Mouse (Mus musculus) stomach, embryonic 14.5 days (tissue): ENCODE data around the gene Men1. TPM values are rescaled to one million over a fixed set of nuclear protein-coding genes. Genes with fewer than 3 reads are reported as not detected.
"Not testable (repeated sequence)": the region's sequence is repeated elsewhere in the genome, so short reads cannot be mapped to it uniquely, and the experiment has no call there.

ENCODE experiments used
- ATAC-seq: fragments of 200-750 bp; cut with Nextera tagmentation; 2 replicates; pipeline ENCODE4 v1.8.0; 2017; ENCODE audit warnings: low read depth, moderate TSS enrichment; ENCODE audit not compliant: insufficient number of reproducible peaks, insufficient read depth, low FRiP score
- H3K27ac ChIP-seq: fragments of 300-500 bp; sonication (generic); 2 replicates; pipeline ENCODE4 v1.5.1; 2014; ENCODE audit warnings: mild to moderate bottlenecking, low read length, moderate library complexity, mixed read lengths
- H3K27me3 ChIP-seq: fragments of 300-500 bp; sonication (generic); 2 replicates; pipeline ENCODE4 v1.6.1; 2014; ENCODE audit warnings: low read length, control low read depth, mixed read lengths; ENCODE audit not compliant: control insufficient read depth, insufficient read depth
- H3K36me3 ChIP-seq: fragments of 300-500 bp; sonication (generic); 2 replicates; pipeline ENCODE4 v1.6.1; 2014; ENCODE audit warnings: mild to moderate bottlenecking, control low read depth, low read length, moderate library complexity, mixed read lengths; ENCODE audit not compliant: control insufficient read depth, insufficient read depth
- H3K4me1 ChIP-seq: fragments of 300-500 bp; sonication (generic); 2 replicates; pipeline ENCODE4 v1.6.1; 2014; ENCODE audit warnings: low read length, control low read depth, mixed read lengths; ENCODE audit not compliant: control insufficient read depth, insufficient read depth
- H3K4me2 ChIP-seq: fragments of 300-500 bp; sonication (generic); replicated peaks from 2 replicates; pipeline ENCODE4 v1.6.1; 2014; ENCODE audit warnings: low read depth, low read length, control low read depth
- H3K4me3 ChIP-seq: fragments of 300-500 bp; sonication (generic); 2 replicates; pipeline ENCODE4 v1.5.1; 2014; ENCODE audit warnings: low read depth, low read length, control low read depth
- H3K9ac ChIP-seq: fragments of 300-500 bp; sonication (generic); replicated peaks from 2 replicates; pipeline ENCODE4 v1.6.1; 2014; ENCODE audit warnings: low read depth, mild to moderate bottlenecking, control low read depth, low read length, moderate library complexity, mixed read lengths
- H3K9me3 ChIP-seq: fragments of 300-500 bp; sonication (generic); 2 replicates; pipeline ENCODE4 v1.6.1; 2016; ENCODE audit warnings: low read depth, low read length, control low read depth; ENCODE audit not compliant: control insufficient read depth
- WGBS: fragments of 180-500 bp; shearing (Covaris S2); extraction: QIAGEN DNeasy Blood & Tissue Kit; methylation state at CpG from one replicate; pipeline ENCODE4 v1.1.7; 2014; 5-methylcytosine and 5-hydroxymethylcytosine counted together
- polyA plus RNA-seq: library from polyadenylated mRNA; unstranded; fragments of >200 nt; fragmentation: Nextera tagmentation; extraction: Ambion mirVana; gene quantifications from 2 replicates; pipeline ENCODE4 v1.2.1, GENCODE M21; 2014

Gene Men1
- polyA plus RNA-seq, 1 experiment from 2014 or later, result 40.0 TPM

DNA sequence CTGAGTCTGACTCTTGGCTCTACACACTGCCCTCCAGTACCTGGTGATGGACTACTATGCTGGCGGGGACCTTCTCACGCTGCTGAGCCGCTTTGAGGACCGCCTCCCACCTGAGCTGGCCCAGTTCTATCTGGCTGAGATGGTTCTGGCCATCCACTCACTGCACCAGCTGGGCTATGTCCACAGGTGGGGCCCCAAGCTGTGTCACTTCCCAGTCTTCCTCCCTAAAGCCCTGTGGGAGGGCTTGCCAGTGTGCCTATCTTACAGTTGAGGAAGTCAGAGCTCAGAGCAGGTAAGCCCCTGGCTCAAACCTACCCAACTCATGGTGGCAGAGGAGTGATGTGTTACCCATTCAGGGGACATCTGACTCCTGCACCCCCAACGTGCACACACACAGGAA, 24.6 kb upstream of the Men1 start:
- ATAC-seq, result no peak

DNA sequence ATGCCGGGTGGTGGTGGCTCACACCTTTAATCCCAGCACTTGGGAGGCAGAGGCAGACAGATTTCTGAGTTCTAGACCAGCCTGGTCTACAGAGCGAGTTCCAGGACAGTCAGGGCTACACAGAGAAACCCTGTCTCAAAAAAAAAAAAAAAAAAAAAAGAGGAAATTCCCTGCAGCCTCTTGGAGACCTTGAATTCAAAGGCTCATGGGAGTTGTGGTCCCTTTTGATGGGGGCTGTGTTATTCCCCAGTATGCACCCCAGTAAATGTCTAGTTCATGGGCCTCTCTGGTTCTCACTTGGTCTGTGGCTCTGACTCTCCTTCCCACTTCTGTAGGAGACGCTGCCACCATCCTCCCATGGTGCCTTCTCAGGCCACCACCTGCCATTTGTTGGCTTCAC, 23.0 kb upstream of the Men1 start:
- peaks cover 42% of the 10 kb centered on the region for H3K36me3 ChIP-seq
- H3K27me3 ChIP-seq, result not testable (repeated sequence)
- 97% methylated on average over 3 of the region's 3 CpGs for WGBS

More for the DNA sequence above, 24.6 kb upstream of the Men1 start:
- Histone ChIP-seq H3K9ac (no peak overlapping the region), H3K4me1 (peaks cover 16% of the 10 kb centered on the region), H3K36me3 (peaks cover 29% of the 10 kb centered on the region), H3K27me3 (no peaks in the 10 kb centered on the region), H3K4me3 (no peak overlapping the region), H3K27ac (no peak overlapping the region), H3K9me3 (no peaks in the 10 kb centered on the region), H3K4me2 (no peak overlapping the region)
- 81% methylated on average over 5 of the region's 5 CpGs for WGBS

DNA sequence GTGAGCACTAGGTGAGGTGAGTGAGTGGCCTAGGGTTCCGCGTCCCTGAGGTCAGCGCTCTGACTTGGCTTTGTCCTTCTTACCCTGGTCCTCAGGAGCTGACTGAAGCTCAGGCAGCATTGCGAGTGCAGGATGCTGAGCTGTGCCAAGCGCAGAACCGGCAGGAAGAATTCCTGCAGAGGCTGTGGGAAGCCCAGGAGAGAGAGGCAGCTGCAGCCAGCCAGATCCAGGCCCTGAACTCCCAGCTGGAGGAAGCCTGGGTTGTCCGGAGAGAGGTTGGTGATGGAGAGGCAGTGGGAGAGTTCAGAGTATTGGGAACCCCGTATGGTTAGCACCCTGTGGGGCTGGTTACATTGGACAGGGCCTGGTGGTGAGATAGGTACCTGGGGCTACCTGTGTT, 21.0 kb upstream of the Men1 start:
- WGBS, result 89% methylated on average over 8 of the region's 8 CpGs
- no peak for ATAC-seq

More for the DNA sequence above, 23.0 kb upstream of the Men1 start:
- not testable (repeated sequence) for ATAC-seq, H3K27ac ChIP-seq, H3K4me3 ChIP-seq, H3K4me2 ChIP-seq, H3K9ac ChIP-seq, H3K9me3 ChIP-seq
- H3K4me1 ChIP-seq, result peaks cover 14% of the 10 kb centered on the region

DNA sequence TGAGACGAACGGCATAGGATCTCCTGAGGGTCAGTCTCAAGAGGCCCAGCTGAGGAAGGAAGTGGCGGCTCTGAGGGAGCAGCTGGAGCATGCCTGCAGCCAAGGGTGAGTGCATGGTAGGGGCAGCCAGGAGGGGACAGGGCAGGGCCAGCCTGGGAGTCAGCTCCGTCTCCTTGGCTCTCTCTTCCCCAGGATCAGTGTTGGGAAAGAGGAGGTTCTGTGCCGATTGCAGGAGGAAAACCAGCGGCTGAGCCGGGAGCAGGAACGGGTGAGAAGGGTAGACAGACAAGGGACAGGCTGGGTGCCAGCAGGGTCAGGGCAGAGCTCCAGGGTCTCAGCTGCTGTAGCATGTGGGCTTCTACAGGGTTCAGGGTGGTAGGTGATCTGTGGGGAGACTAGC, 20.3 kb upstream of the Men1 start:
- ATAC-seq, result no peak
- H3K4me2 ChIP-seq, result no peak overlapping the region
- no peaks in the 10 kb centered on the region for H3K9me3 ChIP-seq
- H3K27ac ChIP-seq, result no peak overlapping the region
- no peaks in the 10 kb centered on the region for H3K27me3 ChIP-seq
- no peaks in the 10 kb centered on the region for H3K4me1 ChIP-seq
- H3K9ac ChIP-seq, result no peak overlapping the region
- no peak overlapping the region for H3K4me3 ChIP-seq
- 76% methylated on average over 8 of the region's 8 CpGs for WGBS
- H3K36me3 ChIP-seq, result peaks cover 60% of the 10 kb centered on the region

More for the DNA sequence above, 21.0 kb upstream of the Men1 start:
- Histone ChIP-seq H3K9me3 (no peaks in the 10 kb centered on the region), H3K4me3 (no peak overlapping the region), H3K36me3 (peaks cover 60% of the 10 kb centered on the region), H3K27ac (no peak overlapping the region), H3K4me1 (no peaks in the 10 kb centered on the region), H3K4me2 (no peak overlapping the region), H3K9ac (no peak overlapping the region), H3K27me3 (no peaks in the 10 kb centered on the region)

DNA sequence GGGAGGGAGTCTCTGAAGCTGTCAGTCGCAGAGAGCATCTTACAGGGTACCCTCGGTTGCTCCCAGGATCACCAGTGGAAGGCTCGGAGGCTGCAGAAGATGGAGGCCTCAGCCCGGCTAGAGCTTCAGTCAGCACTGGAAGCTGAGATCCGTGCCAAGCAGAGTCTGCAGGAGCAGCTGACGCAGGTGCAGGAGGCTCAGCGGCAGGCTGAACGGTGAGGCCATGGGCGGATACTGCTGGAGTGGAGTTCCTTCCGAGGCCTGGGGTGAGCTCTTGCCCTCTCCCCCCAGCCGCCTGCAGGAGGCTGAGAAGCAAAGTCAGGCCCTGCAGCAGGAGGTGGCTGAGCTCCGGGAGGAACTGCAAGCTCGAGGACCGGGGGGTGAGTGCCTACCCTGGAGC, 19.2 kb upstream of the Men1 start:
- WGBS, result 75% methylated on average over 14 of the region's 14 CpGs
- H3K36me3 ChIP-seq, result peaks cover 58% of the 10 kb centered on the region
- H3K27me3 ChIP-seq, result no peaks in the 10 kb centered on the region
- H3K4me1 ChIP-seq, result no peaks in the 10 kb centered on the region
- no peak overlapping the region for H3K9ac ChIP-seq
- no peaks in the 10 kb centered on the region for H3K9me3 ChIP-seq
- H3K4me3 ChIP-seq, result no peak overlapping the region
- no peak for ATAC-seq
- no peak overlapping the region for H3K27ac ChIP-seq
- H3K4me2 ChIP-seq, result no peak overlapping the region

DNA sequence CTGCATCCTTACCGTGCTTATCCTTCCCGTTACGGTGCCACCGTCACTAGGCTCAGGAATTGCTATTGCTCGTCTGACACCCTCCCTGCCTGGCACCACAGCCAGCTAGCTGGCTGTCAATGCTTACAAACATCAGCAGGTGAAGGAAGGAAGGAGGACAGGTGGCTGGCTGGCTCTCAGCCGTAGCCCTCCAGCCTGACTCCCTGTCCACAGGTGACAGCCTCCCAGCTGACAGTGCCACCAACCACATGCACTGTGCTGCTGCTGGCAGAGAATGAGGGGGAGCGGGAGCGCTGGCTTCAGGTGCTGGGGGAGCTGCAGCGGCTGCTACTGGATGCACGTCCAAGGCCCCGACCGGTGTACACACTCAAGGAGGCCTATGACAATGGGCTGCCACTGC, 16.6 kb upstream of the Men1 start:
- Histone ChIP-seq H3K27me3 (no peaks in the 10 kb centered on the region), H3K4me1 (peaks cover 8% of the 10 kb centered on the region), H3K9ac (no peak overlapping the region), H3K4me3 (no peak overlapping the region), H3K9me3 (no peaks in the 10 kb centered on the region), H3K4me2 (no peak overlapping the region), H3K27ac (no peak overlapping the region), H3K36me3 (peaks cover 69% of the 10 kb centered on the region)
- no peak for ATAC-seq
- WGBS, result 86% methylated on average over 12 of the region's 12 CpGs

DNA sequence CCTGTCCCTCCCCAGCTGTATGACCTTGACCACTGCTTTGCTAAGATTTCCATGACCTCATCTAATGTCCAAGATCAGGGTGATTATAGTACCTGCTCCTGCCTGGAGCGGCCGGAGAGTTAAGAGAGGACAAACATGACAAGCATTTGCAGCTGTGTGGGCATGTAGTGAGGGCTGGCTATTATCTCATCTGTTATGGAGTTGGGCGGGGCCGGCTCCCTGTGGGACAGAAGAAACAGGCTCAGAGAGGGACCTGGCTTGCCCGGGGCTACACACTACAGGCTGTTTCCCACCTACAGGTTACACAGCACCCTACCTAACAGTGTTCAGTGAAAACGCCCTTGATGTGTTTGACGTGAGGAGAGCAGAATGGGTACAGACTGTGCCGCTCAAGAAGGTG, 13.4 kb upstream of the Men1 start:
- no peaks in the 10 kb centered on the region for H3K27me3 ChIP-seq
- no peak overlapping the region for H3K4me2 ChIP-seq
- H3K36me3 ChIP-seq, result peaks cover 48% of the 10 kb centered on the region; the same call in 1 of the 2 replicates

DNA sequence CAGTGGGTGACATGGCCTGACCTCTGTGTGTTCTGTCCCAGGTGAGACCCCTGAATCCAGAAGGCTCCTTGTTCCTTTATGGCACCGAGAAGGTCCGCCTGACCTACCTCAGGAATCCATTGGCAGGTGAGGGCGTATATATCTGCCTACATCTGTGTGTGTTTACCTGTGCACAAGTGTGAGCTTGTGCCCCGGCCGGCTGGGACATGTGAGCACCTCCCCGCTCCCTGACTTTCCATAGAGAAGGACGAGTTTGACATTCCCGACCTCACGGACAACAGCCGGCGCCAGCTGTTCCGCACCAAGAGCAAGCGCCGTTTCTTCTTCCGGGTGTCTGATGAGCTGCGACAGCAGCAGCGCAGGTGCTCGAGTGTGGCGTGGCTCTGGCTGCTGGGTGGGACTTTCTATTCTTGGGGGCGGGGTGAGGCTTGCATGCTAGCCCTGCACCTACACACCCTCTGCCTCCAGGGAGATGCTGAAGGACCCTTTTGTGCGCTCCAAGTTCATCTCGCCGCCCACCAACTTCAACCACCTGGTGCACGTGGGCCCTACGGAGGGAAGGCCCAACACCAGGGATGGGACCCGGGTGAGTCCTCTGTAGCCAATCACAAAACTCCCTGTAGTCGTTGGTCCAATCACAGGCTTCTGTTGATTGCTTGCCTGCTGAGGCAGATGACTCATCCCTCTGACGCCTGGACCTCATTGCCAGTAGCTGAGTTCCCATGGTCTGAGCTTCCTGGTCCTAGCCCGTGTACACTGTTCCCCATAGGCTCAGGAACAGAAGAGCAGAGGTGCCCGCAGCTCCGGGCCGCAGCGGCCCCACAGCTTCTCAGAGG, 12.8 kb upstream of the Men1 start:
- H3K36me3 ChIP-seq, result peaks cover 42% of the 10 kb centered on the region; the same call in 1 of the 2 replicates
- H3K4me3 ChIP-seq, result no peak overlapping the region
- 61% methylated on average over 33 of the region's 33 CpGs for WGBS
- H3K27ac ChIP-seq, result no peak overlapping the region
- ATAC-seq, result no peak
- no peak overlapping the region for H3K4me2 ChIP-seq
- H3K4me1 ChIP-seq, result peaks cover 8% of the 10 kb centered on the region
- no peak overlapping the region for H3K9ac ChIP-seq
- H3K27me3 ChIP-seq, result no peaks in the 10 kb centered on the region
- no peaks in the 10 kb centered on the region for H3K9me3 ChIP-seq

More for the DNA sequence above, 13.4 kb upstream of the Men1 start:
- Histone ChIP-seq H3K4me1 (peaks cover 8% of the 10 kb centered on the region), H3K27ac (no peak overlapping the region), H3K9ac (no peak overlapping the region), H3K9me3 (no peaks in the 10 kb centered on the region), H3K4me3 (no peak overlapping the region)
- ATAC-seq, result peak; percentile 24; the same call in 1 of the 2 replicates
- 65% methylated on average over 8 of the region's 8 CpGs for WGBS
